Comparison of ENCODE assay signal across 12 mouse cellular contexts in the genomic region with DNA sequence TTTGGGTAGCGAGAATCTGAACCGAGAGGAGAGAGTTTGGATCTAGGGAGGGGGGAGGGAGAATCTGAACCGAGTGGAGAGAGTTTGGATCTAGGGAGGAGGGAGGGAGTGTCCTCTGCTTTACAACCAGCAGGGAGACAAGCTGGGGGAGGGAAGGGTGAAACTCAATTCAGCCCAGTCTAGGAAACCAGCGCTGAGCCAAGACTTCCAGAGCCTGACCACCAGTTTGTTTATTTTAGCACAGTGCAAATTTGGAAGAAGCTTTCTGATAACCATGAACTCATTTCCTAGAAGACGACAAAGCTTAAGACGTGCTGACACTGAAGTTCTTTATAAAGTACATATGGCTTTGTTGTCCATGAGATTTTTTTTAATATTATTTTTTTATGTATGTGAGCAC. TPM values are rescaled to one million over a fixed set of nuclear protein-coding genes. Genes with fewer than 3 reads are reported as not detected.
DNase-seq lines count a peak whose midpoint lies in the region; ATAC-seq lines count a peak whose summit lies in the region.
"Had no signal": no experiment of that assay in that cellular context is flagged by ENCODE, and none has a peak within 500 bp of the region (broad histone marks: within the 10 kb centered on the region; RNA-seq: fewer than 3 reads in every experiment).

No protein-coding gene starts in this region.

- 0 out of 2 replicates have a peak, but pooled peaks cover 5% of the 10 kb centered on the region for H3K4me1 ChIP-seq in kidney, embryonic 14.5 days (ENCODE audit: control insufficient read depth, insufficient read depth, low read length)
- H3K4me1 ChIP-seq in forebrain, embryonic 12.5 days = 0 out of 2 replicates have a peak, but pooled peaks cover 8% of the 10 kb centered on the region
- 0 out of 2 replicates have a peak, but pooled peaks cover 3% of the 10 kb centered on the region for H3K4me1 ChIP-seq in hindbrain, embryonic 11.5 days (replicated peaks; ENCODE audit: control insufficient read depth, insufficient read depth, low read length)
- H3K4me1 ChIP-seq: embryonic facial prominence, embryonic 13.5 days had no signal

- H3K27me3 ChIP-seq in kidney, embryonic 14.5 days (ENCODE audit: control insufficient read depth, insufficient read depth, low read length) = no peaks in the 10 kb centered on the region
- peaks cover 14% of the 10 kb centered on the region for H3K27me3 ChIP-seq in forebrain, embryonic 12.5 days
- no peaks in the 10 kb centered on the region for H3K27me3 ChIP-seq in hindbrain, embryonic 11.5 days (ENCODE audit: control insufficient read depth, insufficient read depth, low read length)

- peak; percentile 65; the same call in 1 of the 2 replicates for ATAC-seq in kidney, embryonic 14.5 days (ENCODE audit: low FRiP score, low TSS enrichment)
- no peak for ATAC-seq in forebrain, embryonic 12.5 days (ENCODE audit: low FRiP score)
- no peak for ATAC-seq in hindbrain, embryonic 11.5 days (ENCODE audit: low FRiP score)
- ATAC-seq: inflammation-experienced regulatory T-cells, adult 6 months had no signal

- 0 out of 2 replicates have a peak overlapping the region, but pooled peaks have one; percentile 18 for H3K9ac ChIP-seq in kidney, embryonic 14.5 days (ENCODE audit: low read depth, low read length)
- no peak overlapping the region for H3K9ac ChIP-seq in forebrain, embryonic 12.5 days
- H3K9ac ChIP-seq in hindbrain, embryonic 11.5 days (ENCODE audit: low read depth, low read length) = no peak overlapping the region
- H3K9ac ChIP-seq: embryonic facial prominence, embryonic 13.5 days had no signal

- no peak overlapping the region for H3K4me3 ChIP-seq in kidney, embryonic 14.5 days (ENCODE audit: low read length)
- H3K4me3 ChIP-seq in forebrain, embryonic 12.5 days (replicated peaks) = no peak overlapping the region
- no peak overlapping the region for H3K4me3 ChIP-seq in hindbrain, embryonic 11.5 days (ENCODE audit: low read depth, low read length)
- H3K4me3 ChIP-seq: embryonic facial prominence, embryonic 13.5 days had no signal

- no peaks in the 10 kb centered on the region for H3K36me3 ChIP-seq in kidney, embryonic 14.5 days (ENCODE audit: control insufficient read depth, insufficient read depth, low read length)
- H3K36me3 ChIP-seq in forebrain, embryonic 12.5 days (replicated peaks) = no peaks in the 10 kb centered on the region
- H3K36me3 ChIP-seq in hindbrain, embryonic 11.5 days (ENCODE audit: control insufficient read depth, insufficient read depth, low read length) = no peaks in the 10 kb centered on the region
- H3K36me3 ChIP-seq: embryonic facial prominence, embryonic 13.5 days had no signal

- WGBS in kidney, embryonic 14.5 days = 17% methylated on average over 6 of the region's 6 CpGs
- WGBS in forebrain, embryonic 12.5 days = 40% methylated on average over 6 of the region's 6 CpGs
- WGBS in hindbrain, embryonic 11.5 days = 46% methylated on average over 6 of the region's 6 CpGs

- no peaks in the 10 kb centered on the region for H3K9me3 ChIP-seq in kidney, embryonic 14.5 days (ENCODE audit: control insufficient read depth, low read length)
- no peaks in the 10 kb centered on the region for H3K9me3 ChIP-seq in forebrain, embryonic 12.5 days
- no peaks in the 10 kb centered on the region for H3K9me3 ChIP-seq in hindbrain, embryonic 11.5 days (ENCODE audit: control insufficient read depth, low read length)
- H3K9me3 ChIP-seq: embryonic facial prominence, embryonic 13.5 days had no signal

- H3K27ac ChIP-seq in kidney, embryonic 14.5 days (ENCODE audit: low read depth, low read length) = peak overlapping the region; percentile 73
- no peak overlapping the region for H3K27ac ChIP-seq in forebrain, embryonic 12.5 days
- no peak overlapping the region for H3K27ac ChIP-seq in hindbrain, embryonic 11.5 days (ENCODE audit: low read depth, low read length)
- H3K27ac ChIP-seq: embryonic facial prominence, embryonic 13.5 days had no signal

- peak; percentile 28 for DNase-seq in kidney, adult 11 months
- DNase-seq in kidney, adult 18-20 months = no peak
- DNase-seq in heart, adult 9 months (ENCODE audit: low spot score in 2 of 2) = peak; percentile 68
- peak; percentile 86 for DNase-seq in lung, postnatal 36 days
- no peak for DNase-seq in hindbrain, embryonic 11.5 days (ENCODE audit: low spot score)
- no peak for DNase-seq in thymus, postnatal 14 days
- DNase-seq: cerebellum, adult 11 months; thymus, postnatal 36 days had no signal

- H3K4me2 ChIP-seq in kidney, embryonic 14.5 days (replicated peaks; ENCODE audit: low read depth, low read length) = no peak overlapping the region
- H3K4me2 ChIP-seq in forebrain, embryonic 12.5 days = no peak overlapping the region
- no peak overlapping the region for H3K4me2 ChIP-seq in hindbrain, embryonic 11.5 days (replicated peaks; ENCODE audit: low read depth, low read length)
- H3K4me2 ChIP-seq: embryonic facial prominence, embryonic 13.5 days had no signal

RNA-seq across cellular contexts. Expression of a gene that starts 6.5 kb away (rescaled TPM):
- polyA plus RNA-seq in kidney, embryonic 14.5 days (2014; fragmentation: Nextera tagmentation; extraction: Ambion mirVana) = 7.9 and 13.3 TPM in 2 replicates
- 10.6 and 10.9 TPM in 2 replicates for polyA plus RNA-seq in forebrain, embryonic 12.5 days (2016; fragmentation: Nextera tagmentation; extraction: Ambion mirVana)
- polyA plus RNA-seq in hindbrain, embryonic 11.5 days (2014; fragmentation: Nextera tagmentation; extraction: Ambion mirVana) = 8.1 and 11.5 TPM in 2 replicates

RNA-seq across cellular contexts. Expression of a gene that starts 48.9 kb away (rescaled TPM):
- 50.2 and 70.1 TPM in 2 replicates for polyA plus RNA-seq in kidney, embryonic 14.5 days (2014; fragmentation: Nextera tagmentation; extraction: Ambion mirVana)
- 35.2 and 36.2 TPM in 2 replicates for polyA plus RNA-seq in forebrain, embryonic 12.5 days (2016; fragmentation: Nextera tagmentation; extraction: Ambion mirVana)
- 42.7 and 45.2 TPM in 2 replicates for polyA plus RNA-seq in hindbrain, embryonic 11.5 days (2014; fragmentation: Nextera tagmentation; extraction: Ambion mirVana)

RNA-seq across cellular contexts. Expression of a gene that starts 49.3 kb away (rescaled TPM):
- 421 and 437 TPM in 2 replicates for polyA plus RNA-seq in kidney, embryonic 14.5 days (2014; fragmentation: Nextera tagmentation; extraction: Ambion mirVana)
- polyA plus RNA-seq in forebrain, embryonic 12.5 days (2016; fragmentation: Nextera tagmentation; extraction: Ambion mirVana) = 525 and 575 TPM in 2 replicates
- polyA plus RNA-seq in hindbrain, embryonic 11.5 days (2014; fragmentation: Nextera tagmentation; extraction: Ambion mirVana) = 505 and 518 TPM in 2 replicates

RNA-seq across cellular contexts. Expression of a gene that starts 56.2 kb away (rescaled TPM):
- polyA plus RNA-seq in kidney, embryonic 14.5 days (2014; fragmentation: Nextera tagmentation; extraction: Ambion mirVana) = 2.3 and 3.1 TPM in 2 replicates
- polyA plus RNA-seq in forebrain, embryonic 12.5 days (2016; fragmentation: Nextera tagmentation; extraction: Ambion mirVana) = 2.8 and 3.2 TPM in 2 replicates
- polyA plus RNA-seq in hindbrain, embryonic 11.5 days (2014; fragmentation: Nextera tagmentation; extraction: Ambion mirVana) = 2.5 and 2.8 TPM in 2 replicates
- polyA plus RNA-seq: inflammation-experienced regulatory T-cells, adult 6 months had no signal

Comparison
In these comparisons a context has a peak if more than half of its experiments do, and no peak if none do; other contexts are left out.
1. DNase-seq: peak in kidney, adult 11 months (single experiment), heart, adult 9 months (2 of 2) and lung, postnatal 36 days (single experiment); none in kidney, adult 18-20 months (single experiment), hindbrain, embryonic 11.5 days (single experiment) and thymus, postnatal 14 days (single experiment).